Mouse (Mus musculus) macrophage (primary cell): ENCODE measurements around the gene Wnt7b. TPM values are rescaled to one million over a fixed set of nuclear protein-coding genes. Genes with fewer than 3 reads are reported as not detected.

ENCODE experiments used
- H3K27ac ChIP-seq: fragments of 350-480 bp; formaldehyde crosslinking; 2 replicates; pipeline ENCODE4 v1.9.0; 2021
- H3K36me3 ChIP-seq: fragments of 350-480 bp; formaldehyde crosslinking; 2 replicates; pipeline ENCODE4 v1.9.0; 2021; ENCODE audit errors: inconsistent target
- H3K4me3 ChIP-seq: fragments of 350-480 bp; formaldehyde crosslinking; 2 replicates; pipeline ENCODE4 v1.9.0; 2021; ENCODE audit errors: inconsistent target
- H3K79me2 ChIP-seq: fragments of 350-480 bp; formaldehyde crosslinking; 2 replicates; pipeline ENCODE4 v1.9.0; 2021; ENCODE audit errors: inconsistent target
- WGBS: methylation state at CpG from one replicate; pipeline ENCODE4 v1.1.7; 2026; ENCODE audit warnings: inconsistent platforms; ENCODE audit not compliant: missing documents; 5-methylcytosine and 5-hydroxymethylcytosine counted together
- polyA plus RNA-seq: library from polyadenylated mRNA; stranded (reverse); fragments of 250-400 nt; gene quantifications from 3 replicates; pipeline ENCODE4 v1.2.4, GENCODE M21; 2018; ENCODE audit warnings: inconsistent platforms

Wnt7b gene
- polyA plus RNA-seq, 1 experiment from 2014 or later: not detected

- 98% methylated on average over 5 of the region's 5 CpGs for WGBS
- no peak overlapping the region for H3K27ac ChIP-seq
- no peak overlapping the region for H3K4me3 ChIP-seq
These were observed 27.2 kb upstream of the Wnt7b start for GRCm38 (mm10) chr15:85609266-85610004.

GRCm38 (mm10) chr15:85605962-85606610, 23.8 kb upstream of the Wnt7b start:
- no peak overlapping the region for H3K4me3 ChIP-seq
- no peaks in the 10 kb centered on the region for H3K36me3 ChIP-seq
- H3K27ac ChIP-seq: no peak overlapping the region
- 83% methylated on average over 17 of the region's 17 CpGs for WGBS
- no peaks in the 10 kb centered on the region for H3K79me2 ChIP-seq

More at GRCm38 (mm10) chr15:85609266-85610004, 27.2 kb upstream of the Wnt7b start:
- Histone ChIP-seq H3K79me2 (no peaks in the 10 kb centered on the region), H3K36me3 (no peaks in the 10 kb centered on the region)

GRCm38 (mm10) chr15:85604938-85605337, 22.7 kb upstream of the Wnt7b start:
- no peak overlapping the region for H3K27ac ChIP-seq
- WGBS: 90% methylated on average over 4 of the region's 8 CpGs
- H3K36me3 ChIP-seq: no peaks in the 10 kb centered on the region
- H3K79me2 ChIP-seq: no peaks in the 10 kb centered on the region
- no peak overlapping the region for H3K4me3 ChIP-seq

- no peak overlapping the region for H3K27ac ChIP-seq
- WGBS: 95% methylated on average over 4 of the region's 4 CpGs
- no peaks in the 10 kb centered on the region for H3K79me2 ChIP-seq
- no peak overlapping the region for H3K4me3 ChIP-seq
- H3K36me3 ChIP-seq: no peaks in the 10 kb centered on the region
These were observed 22.2 kb upstream of the Wnt7b start for GRCm38 (mm10) chr15:85604507-85604906.

GRCm38 (mm10) chr15:85603422-85603821, 21.1 kb upstream of the Wnt7b start:
- Histone ChIP-seq H3K4me3 (no peak overlapping the region), H3K79me2 (no peaks in the 10 kb centered on the region), H3K27ac (no peak overlapping the region), H3K36me3 (no peaks in the 10 kb centered on the region)
- WGBS: 48% methylated on average over 5 of the region's 5 CpGs

- H3K4me3 ChIP-seq: no peak overlapping the region
- H3K79me2 ChIP-seq: no peaks in the 10 kb centered on the region
- no peak overlapping the region for H3K27ac ChIP-seq
- no peaks in the 10 kb centered on the region for H3K36me3 ChIP-seq
- 73% methylated on average over 6 of the region's 6 CpGs for WGBS
These were observed 20.5 kb upstream of the Wnt7b start for GRCm38 (mm10) chr15:85602733-85603132.

GRCm38 (mm10) chr15:85602021-85602420, 19.7 kb upstream of the Wnt7b start:
- no peaks in the 10 kb centered on the region for H3K36me3 ChIP-seq
- no peaks in the 10 kb centered on the region for H3K79me2 ChIP-seq
- H3K4me3 ChIP-seq: no peak overlapping the region
- 93% methylated on average over 5 of the region's 5 CpGs for WGBS
- H3K27ac ChIP-seq: no peak overlapping the region

- no peaks in the 10 kb centered on the region for H3K36me3 ChIP-seq
- no peak overlapping the region for H3K4me3 ChIP-seq
- H3K27ac ChIP-seq: no peak overlapping the region
- H3K79me2 ChIP-seq: no peaks in the 10 kb centered on the region
- WGBS: 86% methylated on average over 4 of the region's 4 CpGs
These were observed 18.9 kb upstream of the Wnt7b start for GRCm38 (mm10) chr15:85601202-85601601.

GRCm38 (mm10) chr15:85600696-85601094, 18.4 kb upstream of the Wnt7b start:
- H3K27ac ChIP-seq: no peak overlapping the region
- no peak overlapping the region for H3K4me3 ChIP-seq
- WGBS: 54% methylated on average over 7 of the region's 7 CpGs
- H3K79me2 ChIP-seq: no peaks in the 10 kb centered on the region
- no peaks in the 10 kb centered on the region for H3K36me3 ChIP-seq

GRCm38 (mm10) chr15:85599887-85600695, 17.8 kb upstream of the Wnt7b start:
- H3K27ac ChIP-seq: no peak overlapping the region
- no peaks in the 10 kb centered on the region for H3K79me2 ChIP-seq
- H3K4me3 ChIP-seq: no peak overlapping the region
- 23% methylated on average over 12 of the region's 18 CpGs for WGBS
- H3K36me3 ChIP-seq: no peaks in the 10 kb centered on the region

GRCm38 (mm10) chr15:85598984-85599886, 17.0 kb upstream of the Wnt7b start:
- 50% methylated on average over 17 of the region's 17 CpGs for WGBS
- Histone ChIP-seq H3K79me2 (no peaks in the 10 kb centered on the region), H3K27ac (no peak overlapping the region), H3K36me3 (no peaks in the 10 kb centered on the region), H3K4me3 (no peak overlapping the region)

- H3K36me3 ChIP-seq: no peaks in the 10 kb centered on the region
- H3K79me2 ChIP-seq: no peaks in the 10 kb centered on the region
- H3K4me3 ChIP-seq: no peak overlapping the region
- no peak overlapping the region for H3K27ac ChIP-seq
- WGBS: 78% methylated on average over 5 of the region's 5 CpGs
These were observed 16.2 kb upstream of the Wnt7b start for GRCm38 (mm10) chr15:85598443-85598842.

GRCm38 (mm10) chr15:85597403-85597802, 15.1 kb upstream of the Wnt7b start:
- no peak overlapping the region for H3K4me3 ChIP-seq
- no peak overlapping the region for H3K27ac ChIP-seq
- no peaks in the 10 kb centered on the region for H3K36me3 ChIP-seq
- H3K79me2 ChIP-seq: no peaks in the 10 kb centered on the region
- 74% methylated on average over 3 of the region's 3 CpGs for WGBS

GRCm38 (mm10) chr15:85592674-85593073, 10.4 kb upstream of the Wnt7b start:
- WGBS: 33% methylated on average over 4 of the region's 4 CpGs
- Histone ChIP-seq H3K4me3 (no peak overlapping the region), H3K36me3 (no peaks in the 10 kb centered on the region), H3K27ac (no peak overlapping the region), H3K79me2 (no peaks in the 10 kb centered on the region)
